Mouse (Mus musculus): ENCODE results near the gene Btnl4. TPM values are rescaled to one million over a fixed set of nuclear protein-coding genes. Genes with fewer than 3 reads are reported as not detected.
"Not testable (repeated sequence)": the region's sequence is repeated elsewhere in the genome, so short reads cannot be mapped to it uniquely, and the experiment has no call there.

Gene Btnl4
- not detected in 2 replicates for total RNA-seq (2017)

DNA sequence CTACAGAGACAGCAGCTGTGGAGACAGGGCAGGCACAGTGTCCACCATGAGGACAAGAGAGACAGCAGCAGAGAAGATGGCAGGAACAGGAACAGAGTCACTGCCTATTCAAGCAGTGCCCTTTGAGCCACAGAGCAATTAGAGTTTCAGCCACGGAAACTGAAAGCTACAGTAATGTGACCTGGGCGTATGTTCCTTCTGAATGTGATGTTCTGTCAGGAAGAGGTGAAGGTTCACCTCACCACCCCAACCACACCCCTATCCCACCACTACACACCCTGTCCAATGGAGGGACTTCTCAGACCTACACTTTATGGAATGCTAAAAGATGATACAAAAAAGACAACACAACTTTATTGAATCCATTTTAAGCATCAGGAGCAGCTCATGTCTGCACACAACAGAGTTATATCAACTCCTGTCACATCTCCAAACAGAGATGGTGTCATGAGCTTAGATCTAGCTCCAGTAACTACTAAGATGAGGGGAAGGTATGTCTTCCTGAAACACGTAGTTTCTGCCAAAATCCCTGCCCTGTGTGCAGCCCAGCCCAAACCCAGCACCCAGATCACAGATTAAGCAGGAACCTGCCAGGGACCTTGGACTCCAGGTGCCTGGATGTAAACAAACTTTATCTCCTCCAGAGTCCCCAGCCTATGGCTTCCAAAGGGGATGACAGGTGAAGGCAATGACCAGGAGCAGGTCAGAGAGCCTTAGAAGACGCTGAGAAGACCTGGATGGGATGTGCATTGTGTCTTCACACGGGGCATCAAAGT, at the start of gene Btnl4:
Gene Btnl4 (minus strand): TSS at position 81 of the 776 bp plus-strand sequence.
- ATAC-seq (ENCODE audit: extremely low read depth, insufficient number of reproducible peaks, low FRiP score, poor library complexity, severe bottlenecking), result not testable (repeated sequence)

DNA sequence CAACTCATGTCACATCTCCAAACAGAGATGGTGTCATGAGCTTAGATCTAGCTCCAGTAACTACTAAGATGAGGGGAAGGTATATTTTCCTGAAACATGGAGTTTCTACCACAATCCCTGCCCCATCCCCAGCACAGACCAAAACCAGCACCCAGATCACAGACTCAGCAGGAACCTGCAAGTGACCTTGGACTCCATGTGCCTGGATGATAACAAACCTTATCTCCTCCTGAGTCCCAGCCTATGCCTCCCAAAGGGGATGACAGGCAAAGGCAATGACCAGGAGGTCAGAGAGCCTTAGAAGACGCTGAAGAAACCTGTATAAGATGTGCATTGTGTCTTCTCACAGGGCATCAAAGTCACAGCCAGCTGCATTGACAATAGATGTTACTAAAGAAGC, 41.9 kb upstream of the Btnl4 start:
- no peak for ATAC-seq (ENCODE audit: extremely low read depth, insufficient number of reproducible peaks, low FRiP score, poor library complexity, severe bottlenecking)

DNA sequence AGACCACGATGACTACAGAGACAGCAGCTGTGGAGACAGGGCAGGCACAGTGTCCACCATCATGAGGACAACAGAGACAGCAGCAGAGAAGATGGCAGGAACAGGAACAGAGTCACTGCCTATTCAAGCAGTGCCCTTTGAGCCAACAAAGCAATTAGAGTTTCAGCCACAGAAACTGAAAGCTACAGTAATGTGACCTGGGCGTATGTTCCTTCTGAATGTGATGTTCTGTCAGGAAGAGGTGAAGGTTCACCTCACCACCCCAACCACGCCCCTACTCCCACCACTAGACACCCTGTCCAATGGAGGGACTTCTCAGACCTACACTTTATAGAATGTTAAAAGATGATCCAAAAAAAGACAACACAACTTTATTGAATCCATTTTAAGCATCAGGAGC, 41.5 kb upstream of the Btnl4 start:
- ATAC-seq (ENCODE audit: extremely low read depth, insufficient number of reproducible peaks, low FRiP score, poor library complexity, severe bottlenecking), result not testable (repeated sequence)

DNA sequence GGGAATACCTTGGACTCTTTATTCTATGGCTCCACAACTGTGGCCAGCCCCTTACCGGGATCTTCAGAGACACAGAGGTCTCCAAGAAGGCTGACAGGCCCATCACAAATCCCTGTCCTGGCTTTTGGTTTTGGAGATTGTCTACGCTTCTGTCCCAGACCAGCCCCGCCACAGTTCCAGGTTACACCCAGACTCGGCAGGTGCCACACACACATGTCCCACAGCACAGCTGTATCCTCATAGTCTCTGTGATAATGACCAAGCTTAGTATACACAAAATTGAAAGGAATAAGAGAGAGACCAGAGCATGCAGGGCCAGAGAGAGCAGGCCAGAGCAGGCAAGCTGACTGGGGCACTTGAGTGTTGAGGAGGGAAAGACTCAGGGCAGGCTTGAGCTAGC, 40.7 kb upstream of the Btnl4 start:
- no peak for ATAC-seq (ENCODE audit: extremely low read depth, insufficient number of reproducible peaks, low FRiP score, poor library complexity, severe bottlenecking)

DNA sequence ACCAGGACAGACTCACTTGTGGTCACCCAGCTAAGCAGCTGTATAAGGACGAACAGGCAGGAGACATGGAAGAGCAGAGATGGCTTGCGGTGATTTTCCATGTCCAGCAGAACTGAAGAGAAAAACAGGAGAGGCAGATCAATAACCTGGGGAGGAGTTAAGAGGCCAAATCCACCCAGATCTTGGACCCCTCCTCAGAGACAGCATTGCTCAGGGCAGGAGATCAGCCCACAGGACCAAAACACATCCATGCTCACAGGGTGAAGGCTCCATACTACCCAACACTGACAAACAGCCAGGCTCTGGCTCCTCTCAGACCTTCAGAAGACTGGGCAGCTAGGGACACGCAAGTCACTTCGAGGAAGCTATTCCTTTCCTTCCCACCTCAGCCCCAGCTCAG, 40.1 kb upstream of the Btnl4 start, which contains the start of gene Btnl6:
Gene Btnl6 (minus strand): TSS at position 101 of the 400 bp plus-strand sequence.
- ATAC-seq (ENCODE audit: extremely low read depth, insufficient number of reproducible peaks, low FRiP score, poor library complexity, severe bottlenecking), result no peak

DNA sequence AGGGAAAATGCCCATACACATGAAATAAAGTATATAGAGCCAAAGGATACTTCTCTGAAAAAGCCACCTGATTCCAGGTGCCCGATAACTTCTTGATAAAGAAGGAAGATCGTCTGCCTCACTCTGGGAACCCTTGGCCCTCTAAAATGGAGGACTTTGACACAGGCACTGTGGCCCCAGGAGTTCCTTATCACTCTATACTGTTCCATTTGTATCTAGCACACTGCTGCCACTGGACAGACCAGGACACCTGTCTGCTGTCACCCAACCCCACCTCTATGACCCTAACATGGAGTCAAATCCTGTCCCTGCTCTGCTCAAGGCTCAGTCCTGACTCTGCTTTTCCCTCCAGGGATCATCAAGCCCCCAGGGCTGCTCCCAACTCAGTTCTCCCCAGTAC, 39.4 kb upstream of the Btnl4 start:
- ATAC-seq (ENCODE audit: extremely low read depth, insufficient number of reproducible peaks, low FRiP score, poor library complexity, severe bottlenecking), result no peak

DNA sequence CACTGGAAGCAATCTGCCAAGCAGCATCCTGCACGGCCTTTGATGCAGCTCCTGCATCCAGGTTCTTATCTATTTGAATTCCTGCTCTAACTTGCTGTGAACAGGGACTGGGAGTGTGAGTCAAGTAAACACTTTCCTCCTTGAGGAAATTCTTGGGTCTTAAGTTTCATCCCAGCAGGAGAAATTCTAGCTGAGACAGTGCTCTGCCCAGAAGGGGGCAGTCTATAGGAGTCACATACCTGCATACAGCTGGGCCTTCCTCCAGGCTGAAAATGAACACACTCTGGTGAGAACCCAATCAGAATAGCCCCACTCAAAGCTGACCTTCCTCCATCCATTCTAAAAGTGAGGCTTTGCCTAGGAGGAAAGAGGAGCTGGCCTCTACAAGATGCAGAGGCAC, 34.6 kb upstream of the Btnl4 start:
- not testable (repeated sequence) for ATAC-seq (ENCODE audit: extremely low read depth, insufficient number of reproducible peaks, low FRiP score, poor library complexity, severe bottlenecking)

DNA sequence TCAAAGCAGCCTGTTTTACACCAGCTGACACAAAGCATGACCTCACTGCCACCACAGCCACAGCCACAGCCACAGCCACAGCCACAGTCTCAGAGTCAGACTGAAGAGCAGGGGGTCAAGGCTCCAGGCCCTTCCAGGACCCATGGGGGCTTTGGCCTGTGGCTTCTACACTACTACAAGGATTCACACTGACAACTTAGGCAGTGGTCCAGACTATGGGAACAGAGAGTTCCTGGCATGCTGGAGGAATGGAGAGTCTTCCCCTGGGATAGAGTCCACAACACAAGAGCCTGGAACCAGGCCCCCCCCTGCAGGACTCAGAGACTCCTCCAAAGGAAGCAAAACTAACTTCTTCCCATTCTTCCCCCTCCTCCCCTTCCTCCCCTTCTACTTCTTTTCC, 30.5 kb upstream of the Btnl4 start:
- no peak for ATAC-seq (ENCODE audit: extremely low read depth, insufficient number of reproducible peaks, low FRiP score, poor library complexity, severe bottlenecking)

DNA sequence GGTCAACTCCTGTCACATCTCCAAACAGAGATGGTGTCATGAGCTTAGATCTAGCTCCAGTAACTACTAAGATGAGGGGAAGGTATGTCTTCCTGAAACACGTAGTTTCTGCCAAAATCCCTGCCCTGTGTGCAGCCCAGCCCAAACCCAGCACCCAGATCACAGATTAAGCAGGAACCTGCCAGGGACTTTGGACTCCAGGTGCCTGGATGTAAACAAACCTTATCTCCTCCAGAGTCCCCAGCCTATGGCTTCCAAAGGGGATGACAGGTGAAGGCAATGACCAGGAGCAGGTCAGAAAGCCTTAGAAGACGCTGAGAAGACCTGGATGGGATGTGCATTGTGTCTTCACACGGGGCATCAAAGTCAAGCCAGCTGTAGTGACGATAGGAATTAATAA, 20.6 kb upstream of the Btnl4 start:
- not testable (repeated sequence) for ATAC-seq (ENCODE audit: extremely low read depth, insufficient number of reproducible peaks, low FRiP score, poor library complexity, severe bottlenecking)

DNA sequence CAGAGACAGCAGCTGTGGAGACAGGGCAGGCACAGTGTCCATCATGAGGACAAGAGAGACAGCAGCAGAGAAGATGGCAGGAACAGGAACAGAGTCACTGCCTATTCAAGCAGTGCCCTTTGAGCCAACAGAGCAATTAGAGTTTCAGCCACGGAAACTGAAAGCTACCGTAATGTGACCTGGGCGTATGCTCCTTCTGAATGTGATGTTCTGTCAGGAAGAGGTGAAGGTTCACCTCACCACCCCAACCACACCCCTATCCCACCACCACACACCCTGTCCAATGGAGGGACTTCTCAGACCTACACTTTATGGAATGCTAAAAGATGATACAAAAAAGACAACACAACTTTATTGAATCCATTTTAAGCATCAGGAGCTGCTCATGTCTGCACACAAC, 20.2 kb upstream of the Btnl4 start:
- not testable (repeated sequence) for ATAC-seq (ENCODE audit: extremely low read depth, insufficient number of reproducible peaks, low FRiP score, poor library complexity, severe bottlenecking)

DNA sequence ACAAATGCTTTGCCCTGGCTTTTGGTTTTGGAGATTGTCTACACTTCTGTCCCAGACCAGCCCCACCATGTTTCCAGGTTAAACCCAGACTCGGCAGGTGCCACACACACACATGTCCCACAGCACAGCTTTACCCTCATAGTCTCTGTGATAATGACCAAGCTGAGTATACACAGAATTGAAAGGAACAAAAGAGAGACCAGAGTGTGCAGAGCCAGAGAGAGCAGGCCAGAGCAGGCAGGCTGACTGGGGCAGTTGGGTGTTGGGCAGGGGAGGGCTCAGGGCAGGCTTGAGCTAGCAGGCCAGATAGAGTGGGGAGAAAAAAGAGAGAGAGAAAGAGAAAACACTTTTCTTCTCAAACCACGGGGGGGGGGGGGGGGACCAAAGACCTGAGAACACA, 19.4 kb upstream of the Btnl4 start:
- no peak for ATAC-seq (ENCODE audit: extremely low read depth, insufficient number of reproducible peaks, low FRiP score, poor library complexity, severe bottlenecking)

DNA sequence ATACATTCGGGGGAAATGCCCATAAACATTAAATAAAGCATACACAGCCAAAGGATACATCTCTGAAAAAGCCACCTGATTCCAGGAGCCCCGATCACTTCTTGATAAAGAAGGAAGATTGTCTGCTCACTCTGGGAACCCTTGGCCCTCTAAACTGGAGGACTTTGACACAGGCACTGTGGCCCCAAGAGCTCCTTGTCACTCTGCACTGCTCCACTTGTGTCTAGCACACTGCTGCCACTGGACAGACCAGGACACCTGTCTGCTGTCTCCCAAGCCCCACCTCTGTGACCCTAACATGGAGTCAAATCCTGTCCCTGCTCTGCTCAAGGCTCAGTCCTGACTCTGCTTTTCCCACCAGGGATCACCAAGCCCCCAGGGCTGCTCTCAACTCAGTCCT, 18.0 kb upstream of the Btnl4 start:
- ATAC-seq (ENCODE audit: extremely low read depth, insufficient number of reproducible peaks, low FRiP score, poor library complexity, severe bottlenecking), result not testable (repeated sequence)

DNA sequence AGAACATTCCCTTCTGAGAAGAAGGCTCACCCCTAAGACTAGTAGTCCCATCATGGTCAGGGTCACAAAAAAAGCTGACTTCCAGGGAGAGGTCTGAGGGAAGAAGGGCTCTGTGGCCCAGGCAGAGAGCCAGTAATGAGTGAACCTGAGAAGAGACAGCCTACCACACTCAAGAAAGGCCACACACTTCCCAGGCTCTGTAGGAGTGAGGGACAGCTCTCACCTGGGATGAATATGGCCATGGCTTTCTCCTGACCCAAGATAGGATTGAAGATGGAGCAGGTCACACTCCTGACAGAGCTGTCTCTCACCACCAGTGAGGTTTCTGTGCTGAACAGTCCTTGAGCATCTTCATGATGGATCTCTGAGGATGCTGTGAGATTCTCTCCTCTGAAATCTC, 15.7 kb upstream of the Btnl4 start:
- ATAC-seq (ENCODE audit: extremely low read depth, insufficient number of reproducible peaks, low FRiP score, poor library complexity, severe bottlenecking), result no peak

DNA sequence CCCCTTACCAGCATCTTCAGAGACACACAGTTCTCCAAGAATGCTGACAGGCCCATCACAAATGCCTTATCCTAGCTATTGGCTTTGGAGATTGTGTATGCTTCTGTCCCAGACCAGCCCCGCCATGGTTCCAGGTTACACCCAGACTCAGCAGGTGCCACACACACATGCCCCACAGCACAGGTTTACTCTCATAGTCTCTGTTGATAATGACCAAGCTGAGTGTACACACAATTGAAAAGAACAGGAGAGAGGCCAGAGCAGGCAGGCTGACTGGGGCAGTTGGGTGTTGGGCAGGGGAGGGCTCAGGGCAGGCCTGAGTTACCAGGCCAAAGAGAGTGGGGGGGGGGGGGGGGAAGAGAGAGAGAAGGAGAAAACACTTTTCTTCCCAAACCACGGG, 691 bp downstream of the Btnl4 start:
- no peak for ATAC-seq (ENCODE audit: extremely low read depth, insufficient number of reproducible peaks, low FRiP score, poor library complexity, severe bottlenecking)

DNA sequence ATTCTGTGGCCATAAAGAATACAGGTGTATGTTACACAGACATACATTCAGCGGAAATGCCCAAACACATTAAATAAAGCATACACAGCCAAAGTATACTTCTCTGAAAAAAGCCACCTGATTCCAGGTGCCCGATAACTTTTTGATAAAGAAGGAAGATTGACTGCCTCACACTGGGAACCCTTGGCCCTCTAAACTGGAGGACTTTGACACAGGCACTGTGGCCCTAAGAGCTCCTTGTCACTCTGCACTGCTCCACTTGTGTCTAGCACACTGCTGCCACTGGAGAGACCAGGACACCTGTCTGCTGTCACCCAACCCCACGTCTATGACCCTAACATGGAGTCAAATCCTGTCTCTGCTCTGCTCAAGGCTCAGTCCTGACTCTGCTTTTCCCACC, 2.1 kb downstream of the Btnl4 start:
- no peak for ATAC-seq (ENCODE audit: extremely low read depth, insufficient number of reproducible peaks, low FRiP score, poor library complexity, severe bottlenecking)

DNA sequence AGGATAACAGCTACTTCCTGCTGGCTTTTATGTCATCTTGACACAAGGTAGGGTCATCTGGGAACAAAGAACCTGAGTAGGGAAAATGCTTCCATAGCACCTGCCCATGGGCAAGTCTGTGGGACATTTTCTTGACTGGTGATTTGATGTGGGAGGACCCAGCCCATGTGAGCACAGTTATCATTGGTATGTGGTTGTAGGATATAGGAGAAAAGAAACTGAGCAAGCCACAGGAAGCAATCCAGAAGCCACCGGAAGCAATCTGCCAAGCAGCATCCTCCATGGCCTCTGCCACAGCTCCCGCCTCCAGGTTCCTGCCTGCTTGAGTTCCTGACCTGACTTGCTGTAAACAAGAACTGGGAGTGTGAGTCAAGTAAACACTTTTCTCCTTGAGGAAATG, 6.6 kb downstream of the Btnl4 start:
- no peak for ATAC-seq (ENCODE audit: extremely low read depth, insufficient number of reproducible peaks, low FRiP score, poor library complexity, severe bottlenecking)

DNA sequence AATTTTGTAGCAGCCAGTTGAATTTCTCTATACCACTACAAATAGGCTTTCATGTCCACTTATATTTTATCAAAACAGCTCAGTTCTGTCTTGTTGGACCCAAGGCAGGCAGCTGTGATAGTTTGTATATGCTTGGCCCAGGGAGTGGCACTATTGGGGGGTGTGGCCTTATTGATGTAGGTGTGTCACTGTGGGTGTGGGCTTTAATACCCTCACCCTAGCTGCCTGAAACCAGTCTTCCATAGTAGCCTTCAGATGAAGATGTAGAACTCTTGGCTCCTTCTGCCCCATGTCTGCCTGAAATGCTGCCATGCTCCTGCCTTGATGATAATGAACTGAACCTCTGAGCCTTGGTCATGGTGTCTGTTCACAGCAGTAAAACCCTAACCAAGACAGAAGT, 11.2 kb downstream of the Btnl4 start:
- ATAC-seq (ENCODE audit: extremely low read depth, insufficient number of reproducible peaks, low FRiP score, poor library complexity, severe bottlenecking), result not testable (repeated sequence)

DNA sequence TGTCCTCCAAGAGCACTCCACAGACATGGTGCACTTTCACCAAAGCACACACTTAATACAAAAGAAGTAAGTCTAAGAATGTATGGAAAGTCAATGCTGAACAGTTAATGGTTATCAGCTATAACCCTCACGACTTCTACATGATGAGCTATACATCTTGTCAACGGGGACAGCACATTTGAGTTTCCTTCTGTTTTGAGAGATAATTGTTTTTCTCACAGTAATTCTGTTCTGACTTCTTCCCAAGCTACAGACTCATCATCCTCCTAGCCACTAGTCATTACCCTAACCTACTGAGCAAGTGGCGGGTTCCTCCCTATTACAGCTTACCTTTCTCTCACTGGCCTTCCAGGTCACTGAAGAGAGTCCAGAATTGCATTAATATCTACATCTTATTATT, 17.9 kb downstream of the Btnl4 start:
- no peak for ATAC-seq (ENCODE audit: extremely low read depth, insufficient number of reproducible peaks, low FRiP score, poor library complexity, severe bottlenecking)

DNA sequence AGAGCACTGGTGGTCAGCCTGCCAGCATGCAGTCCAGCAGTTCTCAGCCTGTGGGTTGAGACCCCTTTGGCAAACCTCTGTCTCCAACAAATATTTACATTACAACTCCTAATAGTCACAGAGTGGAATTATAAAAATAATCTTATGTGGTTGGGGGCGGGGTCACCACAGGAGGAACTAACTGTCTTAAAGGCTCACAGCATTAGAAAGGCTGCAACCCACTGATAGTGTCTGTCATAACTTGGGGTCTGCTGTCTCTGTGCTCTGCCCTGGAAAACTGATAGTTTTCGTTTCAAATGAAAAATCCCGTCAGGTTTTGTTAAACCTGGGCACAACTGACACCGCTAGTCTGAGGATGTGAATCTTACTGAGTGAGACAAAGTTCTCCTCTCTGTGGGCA, 19.4 kb downstream of the Btnl4 start:
- ATAC-seq (ENCODE audit: extremely low read depth, insufficient number of reproducible peaks, low FRiP score, poor library complexity, severe bottlenecking), result no peak

DNA sequence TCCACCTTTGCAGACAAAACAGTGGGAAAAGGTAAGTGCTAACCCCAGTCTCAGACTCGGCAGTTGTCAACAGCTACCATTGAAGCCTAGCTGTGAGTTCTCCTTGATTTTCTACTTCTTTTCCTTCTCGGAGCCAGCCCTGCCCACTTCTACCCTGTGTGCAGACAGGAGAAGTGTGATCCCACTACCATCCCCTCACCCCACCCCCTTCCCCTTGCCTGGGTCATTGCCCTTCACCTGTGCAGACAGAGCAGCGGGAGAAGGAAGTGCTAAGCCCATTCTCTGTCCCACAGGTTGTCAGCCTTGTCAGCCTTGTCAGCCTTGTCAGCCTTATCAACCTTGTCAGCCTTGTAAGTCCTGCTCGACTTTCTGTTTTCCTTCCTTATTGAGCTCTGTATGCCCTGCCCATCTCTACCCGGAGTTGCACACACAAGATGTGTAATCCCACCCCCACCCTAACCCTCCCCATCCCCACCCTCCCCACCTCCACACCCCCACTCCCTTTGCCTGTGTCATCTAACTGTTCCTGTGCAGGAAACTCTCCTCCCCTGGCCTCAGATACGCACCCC, 28.6 kb downstream of the Btnl4 start:
- no peak for ATAC-seq (ENCODE audit: extremely low read depth, insufficient number of reproducible peaks, low FRiP score, poor library complexity, severe bottlenecking)

DNA sequence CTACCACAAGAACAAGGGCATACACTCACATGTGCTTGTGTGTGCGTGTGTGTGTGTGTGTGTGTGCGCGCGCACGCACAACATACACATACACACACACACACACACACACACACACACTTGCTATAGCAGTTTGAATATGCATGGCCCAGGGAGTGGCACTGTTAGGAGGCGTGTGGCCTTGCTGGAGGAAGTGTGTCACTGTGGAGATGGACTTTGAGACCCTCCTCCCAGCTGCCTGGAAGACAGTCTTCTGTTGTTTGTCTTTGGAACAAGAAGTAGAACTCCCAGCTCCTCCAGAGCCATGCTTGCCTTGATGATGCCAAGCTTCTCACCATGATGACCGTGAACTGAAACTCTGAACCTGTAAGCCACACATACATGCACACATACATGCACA, 35.1 kb downstream of the Btnl4 start:
- no peak for ATAC-seq (ENCODE audit: extremely low read depth, insufficient number of reproducible peaks, low FRiP score, poor library complexity, severe bottlenecking)
